Mouse (Mus musculus): ENCODE results near the gene Cbx3.

The Cbx3 gene

GRCm38 (mm10) chr6:51525001-51525400 is 54.8 kb downstream of the Cbx3 start:
- no peak for DNase-seq (ENCODE audit: low spot score)

- DNase-seq (ENCODE audit: low spot score): no peak
Measured at GRCm38 (mm10) chr6:51529457-51529856, 59.3 kb downstream of the Cbx3 start.
